Mouse (Mus musculus): ENCODE measurements around the gene Olfr958. TPM values are rescaled to one million over a fixed set of nuclear protein-coding genes. Genes with fewer than 3 reads are reported as not detected.

Gene Olfr958
- not detected in 2 replicates for total RNA-seq (2012; rRNA removed)
- not detected in 2 replicates for total RNA-seq (2014; rRNA removed)
- polyA plus RNA-seq (2012; ENCODE audit: insufficient read length, low read depth) = not detected in 2 replicates

DNA sequence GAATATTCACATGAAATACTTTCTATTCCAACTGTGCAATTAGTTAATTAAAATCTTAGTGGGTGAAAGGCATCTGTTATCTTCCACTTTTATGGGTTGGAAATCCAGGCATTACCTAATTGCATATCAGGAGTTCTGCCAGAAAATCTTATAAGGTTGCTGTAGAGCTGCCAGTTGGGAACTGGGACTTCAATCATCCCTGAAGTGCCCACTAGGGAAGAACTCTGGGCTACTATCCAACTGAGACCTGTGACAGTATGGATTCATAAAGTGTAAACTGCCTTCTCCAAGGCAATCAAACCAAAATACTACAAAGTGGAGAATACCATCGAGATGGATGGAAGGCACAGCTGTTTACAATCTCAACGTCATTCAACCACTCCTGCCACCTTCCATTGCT lies at the start of gene Olfr958:
Gene Olfr958 (minus strand): TSS at position 109 of the 400 bp plus-strand sequence.
- no peaks in the 10 kb centered on the region for H3K4me1 ChIP-seq (ENCODE audit: control insufficient read depth in 1 of 2, insufficient read depth in 2 of 2)
- H3K79me2 ChIP-seq (replicated peaks; ENCODE audit: control insufficient read depth, extremely low read depth, insufficient read depth, poor library complexity, severe bottlenecking) = no peaks in the 10 kb centered on the region
- no peaks in the 10 kb centered on the region for H3K36me3 ChIP-seq (replicated peaks in 1 of 2; ENCODE audit: control insufficient read depth in 1 of 2, insufficient read depth in 1 of 2, low read length in 1 of 2)
- in situ Hi-C loops (cut with MboI; ENCODE audit: low pct_ligation_motif_present, low pct_unique_long_range_greater_than_20kb, low sequenced_read_pairs) = no loop called here
- DNase-seq (ENCODE audit: extremely low read depth) = no peak
- no peak within 1 kb of the TSS for H3K4me3 ChIP-seq (replicated peaks in 1 of 3; ENCODE audit: low read depth in 2 of 3, low read length in 2 of 3, poor library complexity in 1 of 3)
- no peak within 1 kb of the TSS for H3K9ac ChIP-seq (ENCODE audit: insufficient read depth, low read depth)
- H3K9me3 ChIP-seq (replicated peaks; ENCODE audit: low read length) = no peaks in the 10 kb centered on the region
- dilution Hi-C loops (cut with MboI; ENCODE audit: extremely low pct_ligation_motif_present, extremely low pct_unique_long_range_greater_than_20kb, low sequenced_read_pairs) = no loop called here
- no peaks in the 10 kb centered on the region for H3K27me3 ChIP-seq (replicated peaks)
- H3K27ac ChIP-seq (ENCODE audit: insufficient read depth, low read depth) = no peak within 1 kb of the TSS
- H3K4me2 ChIP-seq (ENCODE audit: insufficient read depth, low read depth, poor library complexity, severe bottlenecking) = no peak within 1 kb of the TSS
- no peak for TF ChIP-seq BHLHE40 (IDR thresholded peaks at IDR 0.05; ENCODE audit: low read depth, low read length)
- TF ChIP-seq ETS1 (conservative IDR thresholded peaks at IDR 0.05; ENCODE audit: low read depth, low read length) = no peak
- TF ChIP-seq GABPA (IDR thresholded peaks at IDR 0.05; ENCODE audit: insufficient replicate concordance, low read depth, low read length) = no peak

DNA sequence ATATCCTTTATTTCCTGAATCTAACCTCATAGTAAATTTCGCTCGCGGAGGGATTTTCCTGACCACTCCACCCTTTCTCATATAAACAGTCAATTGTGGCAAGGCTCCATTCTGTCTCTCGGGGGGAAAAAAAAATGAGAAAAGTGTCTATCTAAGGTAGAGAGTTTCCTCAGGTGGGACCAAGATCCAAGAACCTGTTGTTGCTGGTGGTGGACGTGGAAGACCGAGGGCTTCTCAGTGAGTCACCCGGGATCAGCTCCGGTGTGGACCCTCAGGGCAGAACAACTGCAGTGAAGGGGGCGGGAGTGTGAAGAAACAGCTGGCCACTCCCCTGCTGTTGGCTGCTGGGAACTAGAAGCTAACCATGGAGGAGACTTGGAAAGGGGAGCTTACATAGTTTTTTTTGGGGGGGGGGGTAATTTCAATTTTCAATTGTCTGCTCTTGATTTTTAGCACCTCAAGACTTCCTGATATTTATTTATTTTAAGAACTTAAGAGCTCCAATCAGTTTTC lies 49.5 kb upstream of the Olfr958 start:
- H3K9ac ChIP-seq (ENCODE audit: insufficient read depth, low read depth) = no peak overlapping the region
- no peaks in the 10 kb centered on the region for H3K4me1 ChIP-seq (ENCODE audit: control insufficient read depth in 1 of 2, insufficient read depth in 2 of 2)
- no peak overlapping the region for H3K4me2 ChIP-seq (ENCODE audit: insufficient read depth, low read depth, poor library complexity, severe bottlenecking)
- H3K4me3 ChIP-seq (replicated peaks in 1 of 3; ENCODE audit: low read depth in 2 of 3, low read length in 2 of 3, poor library complexity in 1 of 3) = no peak overlapping the region
- H3K9me3 ChIP-seq (replicated peaks; ENCODE audit: low read length) = no peaks in the 10 kb centered on the region
- H3K27ac ChIP-seq (ENCODE audit: insufficient read depth, low read depth) = no peak overlapping the region
- no peaks in the 10 kb centered on the region for H3K36me3 ChIP-seq (replicated peaks in 1 of 2; ENCODE audit: control insufficient read depth in 1 of 2, insufficient read depth in 1 of 2, low read length in 1 of 2)
- no peak for DNase-seq (ENCODE audit: extremely low read depth)
- dilution Hi-C loops (cut with MboI; ENCODE audit: extremely low pct_ligation_motif_present, extremely low pct_unique_long_range_greater_than_20kb, low sequenced_read_pairs) (no loop called here), in situ Hi-C loops (cut with MboI; ENCODE audit: low pct_ligation_motif_present, low pct_unique_long_range_greater_than_20kb, low sequenced_read_pairs) (no loop called here)
- no peaks in the 10 kb centered on the region for H3K27me3 ChIP-seq (replicated peaks)
- TF ChIP-seq JUND (conservative IDR thresholded peaks at IDR 0.05; ENCODE audit: low read depth, low read length) (no peak), CHD1 (IDR thresholded peaks at IDR 0.05; ENCODE audit: low read depth, low read length) (no peak), CHD2 (IDR thresholded peaks at IDR 0.05; ENCODE audit: low read length) (no peak), NELFE (IDR thresholded peaks at IDR 0.05; ENCODE audit: low read depth, low read length) (no peak), EP300 (IDR thresholded peaks at IDR 0.05; ENCODE audit: low read length) (no peak), USF2 (conservative IDR thresholded peaks at IDR 0.05; ENCODE audit: low read depth, low read length) (no peak), HCFC1 (IDR thresholded peaks at IDR 0.05; ENCODE audit: low read depth, low read length) (no peak), MYC (IDR thresholded peaks at IDR 0.05; ENCODE audit: low read depth, low read length) (no peak), RAD21 (IDR thresholded peaks at IDR 0.05; ENCODE audit: low read depth, low read length) (no peak), BHLHE40 (IDR thresholded peaks at IDR 0.05; ENCODE audit: low read depth, low read length) (no peak), POLR2A (IDR thresholded peaks at IDR 0.05; ENCODE audit: low read depth, low read length) (no peak), POLR2AphosphoS2 (IDR thresholded peaks at IDR 0.05; ENCODE audit: low read depth, low read length) (no peak), NRF1 (IDR thresholded peaks at IDR 0.05; ENCODE audit: low read depth, low read length) (no peak), JUN (IDR thresholded peaks at IDR 0.05; ENCODE audit: insufficient read depth, low read depth, low read length) (no peak)
- H3K79me2 ChIP-seq (replicated peaks; ENCODE audit: control insufficient read depth, extremely low read depth, insufficient read depth, poor library complexity, severe bottlenecking) = no peaks in the 10 kb centered on the region
